Mouse (Mus musculus) forebrain, postnatal 0 days (tissue): ENCODE results near the gene Gm45208. TPM values are rescaled to one million over a fixed set of nuclear protein-coding genes. Genes with fewer than 3 reads are reported as not detected.
"Not testable (repeated sequence)": the region's sequence is repeated elsewhere in the genome, so short reads cannot be mapped to it uniquely, and the experiment has no call there.

Experiments used
- ATAC-seq: fragments of 200-750 bp; cut with Nextera tagmentation; 2 replicates; pipeline ENCODE4 v1.8.0; 2017; ENCODE audit warnings: mild to moderate bottlenecking, moderate library complexity
- DNase-seq: peaks from one replicate; pipeline ENCODE4 v3.0.0-alpha.2; 2015
- H3K27ac ChIP-seq: fragments of 300-500 bp; sonication (generic); 2 replicates; pipeline ENCODE4 v1.5.1; 2014; ENCODE audit warnings: low read depth, mild to moderate bottlenecking, antibody characterized with exemption, low read length, moderate library complexity, mixed read lengths
- H3K27me3 ChIP-seq: fragments of 300-500 bp; sonication (generic); 2 replicates; pipeline ENCODE4 v1.6.1; 2014; ENCODE audit warnings: mild to moderate bottlenecking, low read length, mixed read lengths; ENCODE audit not compliant: insufficient read depth
- H3K36me3 ChIP-seq: fragments of 300-500 bp; sonication (generic); 2 replicates; pipeline ENCODE4 v1.6.1; 2014; ENCODE audit warnings: mild to moderate bottlenecking, moderate library complexity; ENCODE audit not compliant: insufficient read depth
- H3K4me1 ChIP-seq: fragments of 300-500 bp; sonication (generic); 2 replicates; pipeline ENCODE4 v1.6.1; 2014; ENCODE audit warnings: antibody characterized with exemption; ENCODE audit not compliant: insufficient read depth
- H3K4me2 ChIP-seq: fragments of 300-500 bp; sonication (generic); 2 replicates; pipeline ENCODE4 v1.6.1; 2014; ENCODE audit warnings: low read depth, mild to moderate bottlenecking, moderate library complexity
- H3K4me3 ChIP-seq: fragments of 300-500 bp; sonication (generic); 2 replicates; pipeline ENCODE4 v1.5.1; 2014; ENCODE audit warnings: low read depth, low read length, mixed read lengths
- H3K9ac ChIP-seq: fragments of 300-500 bp; sonication (generic); 2 replicates; pipeline ENCODE4 v1.6.1; 2014; ENCODE audit warnings: mild to moderate bottlenecking
- H3K9me3 ChIP-seq: fragments of 300-500 bp; sonication (generic); 2 replicates; pipeline ENCODE4 v1.6.1; 2016; ENCODE audit warnings: low read length
- CTCF ChIP-seq: sonication (generic); IDR thresholded peaks from 2 replicates; pipeline ENCODE4 v1.5.1; 2016; ENCODE audit warnings: antibody characterized with exemption, control low read depth, low read depth
- WGBS: fragments of 180-500 bp; shearing (Covaris S2); extraction: QIAGEN DNeasy Blood & Tissue Kit; methylation state at CpG from one replicate; pipeline ENCODE4 v1.1.7; 2014; 5-methylcytosine and 5-hydroxymethylcytosine counted together
- polyA plus RNA-seq: library from polyadenylated mRNA; unstranded; fragments of >200 nt; fragmentation: Nextera tagmentation; extraction: Ambion mirVana; gene quantifications from 2 replicates; pipeline ENCODE4 v1.2.1, GENCODE M21; 2015
- total RNA-seq: library from RNA; depleted of rRNA; stranded (reverse); fragments of >200 nt; gene quantifications from 2 replicates; pipeline ENCODE4 v1.2.3, GENCODE M21; 2014

The Gm45208 gene
- total and polyA plus RNA-seq, 2 experiments from 2014 or later = 0.76 to 0.91 TPM

- Histone ChIP-seq H3K9me3 (no peaks in the 10 kb centered on the region), H3K9ac (no peak overlapping the region), H3K27ac (no peak overlapping the region), H3K4me3 (no peak overlapping the region), H3K27me3 (no peaks in the 10 kb centered on the region), H3K4me1 (no peaks in the 10 kb centered on the region), H3K36me3 (peaks cover 4% of the 10 kb centered on the region; the same call in 1 of the 2 replicates), H3K4me2 (no peak overlapping the region)
- no peak for ATAC-seq
- WGBS = 77% methylated on average over 10 of the region's 10 CpGs
- TF ChIP-seq CTCF = no peak
- DNase-seq = no peak
These were observed 18.2 kb downstream of the Gm45208 start for GRCm38 (mm10) chrX:7740082-7740819.

GRCm38 (mm10) chrX:7741103-7741502 lies 19.1 kb downstream of the Gm45208 start:
- DNase-seq (no peak), ATAC-seq (no peak)
- H3K36me3 ChIP-seq = peaks cover 4% of the 10 kb centered on the region; the same call in 1 of the 2 replicates
- no peaks in the 10 kb centered on the region for H3K27me3 ChIP-seq
- H3K4me1 ChIP-seq = no peaks in the 10 kb centered on the region
- no peak overlapping the region for H3K4me3 ChIP-seq
- H3K9me3 ChIP-seq = no peaks in the 10 kb centered on the region
- WGBS = 72% methylated on average over 5 of the region's 5 CpGs
- TF ChIP-seq CTCF = no peak
- no peak overlapping the region for H3K4me2 ChIP-seq
- no peak overlapping the region for H3K27ac ChIP-seq
- H3K9ac ChIP-seq = no peak overlapping the region

DNA sequence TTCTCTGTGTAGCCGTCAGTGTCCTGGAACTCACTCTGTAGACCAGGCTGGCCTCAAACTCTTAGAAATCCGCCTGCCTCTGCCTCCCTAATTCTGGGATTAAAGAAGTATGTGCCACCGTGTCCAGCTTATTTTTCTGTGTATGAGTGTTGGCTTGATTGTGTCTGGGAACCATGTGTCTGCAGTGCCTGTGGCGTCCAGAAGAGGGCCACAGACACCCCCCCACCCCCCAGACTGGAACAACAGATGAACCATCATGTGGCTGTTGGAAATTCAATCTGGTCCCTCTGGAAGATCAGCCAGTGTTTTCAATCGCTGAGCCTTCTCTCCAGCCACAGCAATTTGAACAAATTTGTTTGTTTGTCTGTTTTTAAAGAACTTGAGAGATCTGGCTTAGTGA lies 21.4 kb downstream of the Gm45208 start:
- peak; percentile 52 for TF ChIP-seq CTCF
- 48% methylated on average over 5 of the region's 5 CpGs for WGBS
- ATAC-seq = 0 out of 2 replicates have a peak, but pooled peaks have one; percentile 14
- H3K27ac ChIP-seq = no peak overlapping the region
- no peak overlapping the region for H3K4me2 ChIP-seq
- no peak overlapping the region for H3K9ac ChIP-seq
- H3K9me3 ChIP-seq = no peaks in the 10 kb centered on the region
- no peaks in the 10 kb centered on the region for H3K4me1 ChIP-seq
- H3K27me3 ChIP-seq = no peaks in the 10 kb centered on the region
- H3K4me3 ChIP-seq = no peak overlapping the region
- no peak for DNase-seq
- H3K36me3 ChIP-seq = no peaks in the 10 kb centered on the region

DNA sequence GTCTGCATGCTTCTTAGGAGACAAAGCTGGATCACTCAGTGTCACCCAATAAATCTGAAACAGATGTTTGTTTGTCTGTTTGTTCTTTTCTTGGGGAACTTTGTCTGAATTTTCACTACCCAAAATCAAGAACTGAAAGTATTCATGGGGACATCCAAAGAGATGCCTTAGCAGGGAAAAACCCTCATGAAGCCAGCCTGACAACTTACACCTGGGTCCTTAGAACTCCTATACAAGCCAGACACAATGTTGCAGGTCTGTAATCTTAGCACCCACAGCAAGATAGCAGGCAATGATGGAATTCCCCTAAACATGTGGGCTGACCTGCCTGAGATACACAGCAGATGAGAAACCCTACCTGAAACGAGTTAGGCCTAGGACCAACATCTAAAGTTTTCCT lies 22.9 kb downstream of the Gm45208 start:
- H3K4me3 ChIP-seq = no peak overlapping the region
- H3K4me2 ChIP-seq = no peak overlapping the region
- H3K9ac ChIP-seq = no peak overlapping the region
- no peaks in the 10 kb centered on the region for H3K27me3 ChIP-seq
- DNase-seq (no peak), ATAC-seq (no peak)
- no peaks in the 10 kb centered on the region for H3K36me3 ChIP-seq
- H3K4me1 ChIP-seq = no peaks in the 10 kb centered on the region
- TF ChIP-seq CTCF = no peak
- H3K9me3 ChIP-seq = no peaks in the 10 kb centered on the region
- 68% methylated on average over 1 of the region's 1 CpGs for WGBS
- H3K27ac ChIP-seq = no peak overlapping the region

DNA sequence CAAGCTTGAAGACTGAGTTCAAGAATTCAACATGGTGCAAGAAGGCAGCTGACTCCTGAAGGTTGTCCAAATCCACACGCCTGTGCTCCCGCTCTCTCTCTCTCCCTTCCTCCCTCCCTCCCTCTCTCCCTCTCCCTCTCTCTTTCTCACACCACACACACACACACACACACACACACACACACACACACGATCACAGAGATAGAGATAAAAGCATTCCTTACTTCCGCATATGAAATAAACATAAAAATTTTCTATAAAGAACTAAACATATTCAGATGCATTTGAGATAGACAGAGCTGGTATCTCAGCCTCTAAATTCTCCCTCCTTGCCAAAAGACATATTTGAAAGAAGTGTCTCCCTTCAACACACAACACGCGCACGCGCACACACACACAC lies 23.4 kb downstream of the Gm45208 start:
- Histone ChIP-seq H3K4me2 (no peak overlapping the region), H3K27me3 (no peaks in the 10 kb centered on the region), H3K9ac (no peak overlapping the region), H3K9me3 (no peaks in the 10 kb centered on the region), H3K4me1 (no peaks in the 10 kb centered on the region), H3K36me3 (no peaks in the 10 kb centered on the region), H3K4me3 (no peak overlapping the region), H3K27ac (no peak overlapping the region)
- 93% methylated on average over 8 of the region's 8 CpGs for WGBS
- DNase-seq (no peak), ATAC-seq (no peak)
- no peak for TF ChIP-seq CTCF

GRCm38 (mm10) chrX:7750432-7751116 lies 28.5 kb downstream of the Gm45208 start, which contains the start of gene Ccdc120:
TSS of gene Ccdc120 (minus strand) at chrX:7750905.
- Histone ChIP-seq H3K4me1 (no peaks in the 10 kb centered on the region), H3K9me3 (no peaks in the 10 kb centered on the region), H3K27ac (peak within 1 kb of the TSS; percentile 57; the same call in 1 of the 2 replicates), H3K36me3 (no peaks in the 10 kb centered on the region), H3K9ac (peak within 1 kb of the TSS; percentile 75), H3K4me2 (peak within 1 kb of the TSS; percentile 53), H3K4me3 (peak within 1 kb of the TSS; percentile 58), H3K27me3 (no peaks in the 10 kb centered on the region)
- WGBS = 25% methylated on average over 51 of the region's 56 CpGs
- DNase-seq (peak; percentile 91), ATAC-seq (peak; percentile 93)
- TF ChIP-seq CTCF = no peak

DNA sequence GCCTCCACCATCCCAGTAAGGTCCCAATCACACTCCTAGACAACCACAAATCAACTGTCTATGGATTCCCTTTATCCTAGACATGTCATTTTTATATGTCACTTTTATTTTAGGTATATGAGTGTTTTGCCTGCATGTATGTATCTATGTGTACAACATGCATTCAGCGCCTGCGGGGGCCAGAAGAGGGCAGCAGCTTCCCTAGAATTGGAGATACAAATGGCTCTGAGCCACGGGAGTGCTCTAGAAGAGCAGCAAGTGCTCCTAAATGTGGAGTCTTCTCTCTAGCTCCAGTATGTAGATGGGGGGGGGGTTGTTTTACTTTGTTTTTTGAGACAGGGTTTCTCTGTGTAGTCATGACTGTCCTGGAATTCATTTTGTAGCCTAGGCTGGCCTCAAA lies 31.6 kb downstream of the Gm45208 start:
- H3K4me3 ChIP-seq, DNase-seq, H3K4me1 ChIP-seq, H3K27ac ChIP-seq, H3K27me3 ChIP-seq, H3K9ac ChIP-seq, H3K4me2 ChIP-seq, H3K36me3 ChIP-seq, H3K9me3 ChIP-seq, ATAC-seq: not testable (repeated sequence)
- 29% methylated on average over 3 of the region's 3 CpGs for WGBS
- peak; percentile 43; the same call in 1 of the 2 replicates for TF ChIP-seq CTCF
